Comparison of ENCODE assay signal across 8 mouse cellular contexts in genomic region chr16:18235389-18236065, GRCm38 (mm10). TPM values are rescaled to one million over a fixed set of nuclear protein-coding genes. Genes with fewer than 3 reads are reported as not detected.
A peak's percentile ranks its signal among the peaks of the same experiment; 100 is the strongest.
DNase-seq lines count a peak whose midpoint lies in the region; ATAC-seq and TF ChIP-seq lines count a peak whose summit lies in the region.
"Had no signal": no experiment of that assay in that cellular context is flagged by ENCODE, and none has a peak within 500 bp of the region (broad histone marks: within the 10 kb centered on the region; RNA-seq: fewer than 3 reads in every experiment).

No protein-coding gene starts in this region.

- H3K4me2 ChIP-seq in hindbrain, embryonic 12.5 days (replicated peaks): peak overlapping the region; percentile 78

- peaks cover 21% of the 10 kb centered on the region for H3K4me1 ChIP-seq in cerebellum, adult 2 months (ENCODE audit: control insufficient read depth, insufficient read depth, low read length)
- peaks cover 26% of the 10 kb centered on the region for H3K4me1 ChIP-seq in hindbrain, embryonic 12.5 days

- CTCF ChIA-PET in Patski (lab: Charles Lee): interaction anchor here (0.7 to 1.8 kb wide), 2 partner anchors 12 to 49 kb away, joined by 3 to 4 read pairs; no protein-coding TSS in a partner anchor

- H3K9ac ChIP-seq in hindbrain, embryonic 12.5 days: peak overlapping the region; percentile 97

- peaks cover 26% of the 10 kb centered on the region for H3K36me3 ChIP-seq in hindbrain, embryonic 12.5 days

- H3K9me3 ChIP-seq in hindbrain, embryonic 12.5 days (replicated peaks): no peaks in the 10 kb centered on the region

- DNase-seq in Patski (ENCODE audit: low read depth, low spot score): no peak
- peak; percentile 76 to 82 for DNase-seq in cerebellum, adult 2 months
- peak; percentile 66 to 74 for DNase-seq in layer of hippocampus, postnatal 36 days
- peak; percentile 70 for DNase-seq in lung, postnatal 36 days
- DNase-seq in retina, postnatal 1 day: peak; percentile 79

- H3K4me3 ChIP-seq in cerebellum, adult 2 months (replicated peaks; ENCODE audit: insufficient read depth, low read depth, low read length): peak overlapping the region; percentile 59
- H3K4me3 ChIP-seq in hindbrain, embryonic 12.5 days: peak overlapping the region; percentile 87

- no peak; the same call in 1 of the 2 replicates for TF ChIP-seq POLR2A in cerebellum, adult 2 months (IDR thresholded peaks at IDR 0.05; ENCODE audit: borderline replicate concordance, insufficient read depth, low read length)

- in situ Hi-C loops in Patski (cut with MboI; ENCODE audit: low pct_unique_long_range_greater_than_20kb): no loop called here

- ATAC-seq in Patski: peak; percentile 44
- ATAC-seq in frontal cortex, adult (ENCODE audit: low TSS enrichment): peak; percentile 48
- ATAC-seq in hindbrain, embryonic 12.5 days (ENCODE audit: low FRiP score): peak; percentile 79

- no peak for TF ChIP-seq CTCF in Patski (IDR thresholded peaks at IDR 0.05)
- TF ChIP-seq CTCF in cerebellum, adult 2 months (IDR thresholded peaks at IDR 0.05; ENCODE audit: borderline replicate concordance, insufficient read depth, low read depth, low read length): no peak

- H3K27me3 ChIP-seq in Patski: no peaks in the 10 kb centered on the region
- no peaks in the 10 kb centered on the region for H3K27me3 ChIP-seq in cerebellum, adult 2 months (ENCODE audit: control insufficient read depth, insufficient read depth, low read length)
- no peaks in the 10 kb centered on the region for H3K27me3 ChIP-seq in hindbrain, embryonic 12.5 days

- H3K27ac ChIP-seq in cerebellum, adult 2 months (ENCODE audit: insufficient read depth, low read length): peak overlapping the region; percentile 31
- H3K27ac ChIP-seq in hindbrain, embryonic 12.5 days: peak overlapping the region; percentile 92

- 2% methylated on average over 19 of the region's 19 CpGs for WGBS in cerebellum, adult 2 months
- WGBS in hindbrain, embryonic 12.5 days: 3% methylated on average over 19 of the region's 19 CpGs

- POLR2A ChIA-PET in Patski (lab: Charles Lee): interaction anchor here (0.7 kb wide), 1 partner anchor 15 kb away, joined by 3 read pairs; no protein-coding TSS in a partner anchor

RNA-seq across cellular contexts. Expression of gene Zdhhc8, which starts 0.6 kb away (rescaled TPM):
- polyA plus RNA-seq in Patski (2021): 34.4 TPM
- polyA plus RNA-seq in cerebellum, adult 2 months (2012; rRNA removed): 74.0 and 85.3 TPM in 2 replicates
- polyA plus RNA-seq in hindbrain, embryonic 12.5 days (2016; fragmentation: Nextera tagmentation; extraction: Ambion mirVana): 19.4 TPM in 2 replicates
- 10 to 100 TPM; 68.5 to 70.0 TPM for total RNA-seq in layer of hippocampus, postnatal 36 days (2021)

RNA-seq across cellular contexts. Expression of gene Trmt2a, which starts 13.0 kb away (rescaled TPM):
- 66.4 TPM for polyA plus RNA-seq in Patski (2021)
- 96.0 and 99.5 TPM in 2 replicates for polyA plus RNA-seq in cerebellum, adult 2 months (2012; rRNA removed)
- polyA plus RNA-seq in hindbrain, embryonic 12.5 days (2016; fragmentation: Nextera tagmentation; extraction: Ambion mirVana): 99.6 and 102 TPM in 2 replicates
- total RNA-seq in layer of hippocampus, postnatal 36 days (2021): 10 to 100 TPM; 48.9 to 64.1 TPM

RNA-seq across cellular contexts. Expression of gene Ranbp1, which starts 13.0 kb away (rescaled TPM):
- 216 TPM for polyA plus RNA-seq in Patski (2021)
- polyA plus RNA-seq in cerebellum, adult 2 months (2012; rRNA removed): 96.2 and 104 TPM in 2 replicates
- polyA plus RNA-seq in hindbrain, embryonic 12.5 days (2016; fragmentation: Nextera tagmentation; extraction: Ambion mirVana): 675 and 701 TPM in 2 replicates
- total RNA-seq in layer of hippocampus, postnatal 36 days (2021): 10 to 100 TPM; 85.1 to 90.7 TPM

RNA-seq across cellular contexts. Expression of gene Ccdc188, which starts 17.8 kb away (rescaled TPM):
- polyA plus RNA-seq in Patski (2021): not detected
- not detected in 2 replicates for polyA plus RNA-seq in cerebellum, adult 2 months (2012; rRNA removed)
- not detected in 2 replicates for polyA plus RNA-seq in hindbrain, embryonic 12.5 days (2016; fragmentation: Nextera tagmentation; extraction: Ambion mirVana)
- not detected for total RNA-seq in layer of hippocampus, postnatal 36 days (2021)
- total RNA-seq: layer of hippocampus, postnatal 25 days had no signal

RNA-seq across cellular contexts. Expression of gene Gm49776, which starts 22.6 kb away (rescaled TPM):
- polyA plus RNA-seq in Patski (2021): 7.6 TPM
- polyA plus RNA-seq in cerebellum, adult 2 months (2012; rRNA removed): 0.47 TPM in 1 of 2 replicates, not detected in the other
- 1.7 and 3.9 TPM in 2 replicates for polyA plus RNA-seq in hindbrain, embryonic 12.5 days (2016; fragmentation: Nextera tagmentation; extraction: Ambion mirVana)
- not detected for total RNA-seq in layer of hippocampus, postnatal 36 days (2021)
